Mouse (Mus musculus) megakaryocyte-erythroid progenitor cell, adult 5-6 weeks (primary cell): Measurements from ENCODE around the gene Tmub2. TPM values are rescaled to one million over a fixed set of nuclear protein-coding genes. Genes with fewer than 3 reads are reported as not detected.

Source experiments
- ATAC-seq: replicated peaks from 2 replicates; pipeline ENCODE4 v1.8.0; 2016; ENCODE audit warnings: mild to moderate bottlenecking, inconsistent platforms; ENCODE audit not compliant: severe bottlenecking, poor library complexity, low FRiP score, low TSS enrichment
- total RNA-seq, 2 experiments: library from RNA; stranded (forward) in 1 of 2; stranded (reverse) in 1 of 2; fragments of 200-1000, 215-1000 nt in 1 of 2; fragments of >200 nt in 1 of 2; fragmentation: Nextera tagmentation in 1 of 2; gene quantifications; 2 replicates each; pipeline ENCODE4 v1.2.3; 2014 to 2017

Gene Tmub2
- total RNA-seq, 2 experiments from 2014 or later: 10.0 to 19.8 TPM

- peak; percentile 91 for ATAC-seq
These were observed 12.1 kb downstream of the Tmub2 start, which contains the start of gene Atxn7l3 for GRCm38 (mm10) chr11:102296491-102297472. Gene Atxn7l3, minus strand, starts transcription at chr11:102296631.

DNA sequence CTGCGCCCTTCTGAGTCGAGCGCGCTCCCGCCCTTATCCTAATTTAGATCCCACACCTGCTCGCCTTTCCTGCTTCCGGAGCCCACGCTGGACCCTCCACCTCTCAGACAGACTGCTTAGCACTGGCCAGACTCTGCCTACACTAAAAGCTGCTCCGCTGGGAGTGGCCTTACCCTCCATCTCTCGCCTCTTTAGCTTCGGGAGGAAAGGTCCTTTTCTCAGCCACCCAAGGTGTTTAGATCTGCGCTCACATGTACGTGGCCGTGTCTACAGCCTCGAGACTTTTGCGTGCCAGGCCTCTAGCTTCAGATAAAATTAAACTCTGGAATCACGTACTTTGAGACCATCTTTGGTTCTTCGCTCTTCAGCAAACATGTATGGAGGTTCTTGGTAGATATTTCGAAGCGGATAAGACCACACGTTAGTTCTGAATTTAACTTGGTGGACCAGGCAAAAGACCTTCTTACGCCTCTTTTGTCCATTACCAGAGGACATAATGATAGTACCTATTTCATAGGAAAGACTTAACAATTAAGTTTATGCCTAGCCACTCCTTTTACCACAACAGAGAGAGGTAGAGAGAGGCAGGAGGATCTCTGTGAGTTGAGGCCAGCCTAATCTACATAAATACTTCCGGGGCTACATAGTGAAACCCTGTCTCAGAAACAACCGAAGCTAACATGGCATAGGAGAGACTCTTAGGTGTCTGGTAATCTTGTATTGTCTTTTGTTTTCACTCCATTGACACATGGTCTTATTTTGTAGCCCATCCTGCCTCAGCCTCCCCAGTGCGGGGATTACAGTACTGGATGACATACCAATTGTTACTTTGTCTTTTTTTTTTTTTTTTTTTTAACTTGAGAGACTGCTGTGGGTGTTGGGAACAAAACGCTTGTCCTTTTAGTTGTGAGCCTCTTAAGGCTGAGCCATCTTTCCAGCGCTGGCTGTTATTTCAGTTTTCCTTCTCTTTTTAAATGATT is 13.1 kb downstream of the Tmub2 start:
- ATAC-seq: no peak; the same call in 1 of the 2 replicates

- ATAC-seq: no peak
These were observed 15.1 kb downstream of the Tmub2 start for GRCm38 (mm10) chr11:102299839-102300238.

DNA sequence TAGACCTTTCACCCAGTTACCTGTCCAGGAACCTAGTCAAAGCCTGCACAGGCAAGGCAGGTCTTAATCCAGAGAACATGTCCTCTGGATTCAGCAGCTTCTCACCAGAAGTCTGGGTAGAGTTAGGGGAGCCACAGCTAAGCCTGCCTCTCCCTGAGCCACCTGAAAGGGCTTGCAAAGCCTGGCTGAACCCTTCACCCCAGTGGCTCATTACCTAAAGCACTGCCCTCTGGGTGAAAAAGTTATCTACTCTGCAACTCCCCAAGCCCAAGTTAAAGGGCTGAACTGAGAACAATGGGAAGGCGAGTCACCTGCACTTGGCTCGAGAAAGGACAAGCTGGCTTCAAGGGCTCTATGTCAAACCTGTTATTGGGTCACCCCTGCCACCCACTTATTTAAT is 19.4 kb downstream of the Tmub2 start:
- ATAC-seq: no peak

GRCm38 (mm10) chr11:102305359-102305758 is 20.6 kb downstream of the Tmub2 start:
- ATAC-seq: no peak

- no peak for ATAC-seq
These were observed 23.4 kb downstream of the Tmub2 start for GRCm38 (mm10) chr11:102308104-102308503.

DNA sequence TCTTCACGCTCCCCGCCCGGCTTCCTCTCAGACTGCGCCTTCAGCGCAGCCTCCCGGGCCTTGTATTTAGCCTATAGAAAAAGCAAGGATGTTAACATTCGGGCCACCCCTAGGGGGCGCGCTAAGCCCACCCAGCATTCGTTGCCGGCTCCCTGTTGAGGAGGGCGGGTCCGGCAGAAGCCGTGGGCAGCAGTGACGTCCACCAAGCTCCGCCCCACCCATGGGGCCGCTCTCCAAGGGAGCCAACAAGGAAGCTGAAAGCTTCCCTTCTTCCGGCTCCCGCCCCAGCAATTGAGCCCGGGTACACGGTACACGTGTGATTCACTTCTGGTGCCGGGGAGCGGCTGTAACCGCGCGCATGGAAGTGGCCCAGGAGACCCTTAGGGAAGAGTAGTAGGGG is 24.2 kb downstream of the Tmub2 start:
- ATAC-seq: peak; percentile 87

DNA sequence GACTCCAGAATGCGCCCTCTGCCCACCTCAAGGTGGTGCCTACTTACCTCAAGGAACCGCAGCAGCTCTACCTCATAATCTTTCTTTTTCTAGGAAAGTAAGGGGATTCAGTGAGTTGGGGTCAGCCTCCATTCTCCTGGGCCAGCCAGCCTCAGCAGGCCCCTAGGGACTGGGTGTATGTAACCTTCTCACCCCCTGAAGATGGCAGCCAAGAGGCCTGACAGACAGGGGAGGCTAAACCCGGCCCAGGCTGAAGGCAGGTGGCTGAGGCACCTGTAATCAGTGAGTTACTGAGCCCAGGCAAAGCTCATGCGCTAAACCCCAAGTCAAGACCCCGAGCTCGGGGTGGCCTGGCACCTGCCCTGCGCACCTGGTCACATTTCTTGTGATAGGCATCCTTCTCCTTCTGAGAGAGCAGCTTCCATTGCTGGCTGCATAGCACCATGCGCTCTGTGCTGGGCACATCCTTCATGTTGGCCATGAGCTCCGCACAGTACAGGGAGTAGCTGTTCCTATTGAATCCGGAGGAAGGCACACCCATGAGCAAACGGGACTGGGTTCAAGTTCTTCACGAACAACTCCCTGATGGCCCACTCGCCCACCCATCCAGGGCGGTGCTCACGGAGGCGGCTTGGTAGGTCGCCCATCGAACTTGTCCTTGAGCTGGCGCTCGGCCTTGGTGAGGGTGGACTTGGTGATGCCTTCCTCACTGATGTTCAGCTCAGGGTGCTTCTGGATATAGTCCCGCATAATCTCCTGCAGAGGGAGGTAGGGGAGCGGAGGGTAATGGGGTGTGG is 25.3 kb downstream of the Tmub2 start:
- no peak for ATAC-seq

GRCm38 (mm10) chr11:102310768-102311695 is 26.3 kb downstream of the Tmub2 start:
- no peak for ATAC-seq

DNA sequence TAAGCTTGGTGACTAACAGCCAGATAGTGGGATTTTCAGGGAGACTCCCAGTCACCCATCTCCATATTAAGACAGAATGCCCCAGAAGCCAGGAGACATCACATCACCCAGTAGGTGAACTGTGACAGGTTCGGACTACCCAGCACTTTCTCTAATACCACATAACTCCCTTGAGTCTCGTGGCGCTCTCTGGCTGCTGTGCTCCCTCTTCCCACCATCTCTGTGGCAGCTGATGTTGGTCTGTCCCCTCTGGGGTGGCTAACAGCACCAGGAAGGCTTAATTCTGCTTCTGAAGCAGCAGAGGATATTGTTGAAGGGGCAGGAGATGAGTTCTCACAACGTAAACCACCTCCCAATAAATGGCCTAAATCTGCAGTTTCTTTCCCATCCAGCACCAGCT is 27.2 kb downstream of the Tmub2 start:
- ATAC-seq: no peak

- no peak for ATAC-seq
These were observed 27.9 kb downstream of the Tmub2 start for GRCm38 (mm10) chr11:102312586-102312985.

- ATAC-seq: no peak
These were observed 29.6 kb downstream of the Tmub2 start for GRCm38 (mm10) chr11:102314321-102314720.

DNA sequence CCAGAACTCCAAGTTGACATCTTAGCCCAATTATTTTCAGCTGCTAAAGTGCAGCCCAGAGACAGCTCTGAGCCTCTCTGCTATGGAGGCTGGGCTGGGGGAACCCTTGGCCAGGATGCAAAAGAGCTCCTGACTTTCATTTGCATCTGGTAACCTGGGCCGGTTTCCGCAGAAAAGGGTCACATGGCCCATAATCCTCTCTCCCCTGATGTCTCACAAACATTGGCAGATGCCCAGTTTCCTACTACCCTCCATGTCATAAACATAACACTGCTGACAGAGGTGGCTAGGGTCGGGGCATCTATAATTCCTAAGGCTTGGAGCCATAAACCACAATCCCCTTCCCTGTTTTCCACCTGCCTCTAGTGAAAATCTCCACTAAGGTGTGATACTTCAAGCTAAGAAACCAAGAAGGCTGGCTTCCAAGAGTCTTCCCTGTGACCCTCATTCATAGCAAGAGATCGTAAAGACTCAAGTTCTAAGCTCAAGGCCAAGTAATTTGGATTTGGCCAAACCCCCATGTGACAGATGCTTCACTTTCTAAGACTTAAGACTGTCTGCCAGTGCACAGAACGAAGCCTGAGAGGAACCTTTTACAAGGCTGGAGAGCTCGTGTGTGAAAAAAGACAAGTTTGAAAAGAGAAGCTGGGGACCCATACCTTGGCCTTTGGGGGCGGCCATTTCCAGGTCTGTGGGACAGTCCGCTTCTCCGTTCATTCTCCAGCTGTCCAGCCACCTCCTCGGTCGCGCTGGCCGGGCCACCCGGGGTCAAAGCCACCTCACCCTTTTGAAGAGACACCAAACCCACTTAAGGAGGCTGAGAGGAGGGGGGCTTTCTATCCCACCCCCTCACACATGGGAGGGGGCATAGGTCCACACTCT is 31.2 kb downstream of the Tmub2 start:
- no peak for ATAC-seq

- peak; percentile 47 for ATAC-seq
These were observed 32.0 kb downstream of the Tmub2 start for GRCm38 (mm10) chr11:102316572-102317297.

DNA sequence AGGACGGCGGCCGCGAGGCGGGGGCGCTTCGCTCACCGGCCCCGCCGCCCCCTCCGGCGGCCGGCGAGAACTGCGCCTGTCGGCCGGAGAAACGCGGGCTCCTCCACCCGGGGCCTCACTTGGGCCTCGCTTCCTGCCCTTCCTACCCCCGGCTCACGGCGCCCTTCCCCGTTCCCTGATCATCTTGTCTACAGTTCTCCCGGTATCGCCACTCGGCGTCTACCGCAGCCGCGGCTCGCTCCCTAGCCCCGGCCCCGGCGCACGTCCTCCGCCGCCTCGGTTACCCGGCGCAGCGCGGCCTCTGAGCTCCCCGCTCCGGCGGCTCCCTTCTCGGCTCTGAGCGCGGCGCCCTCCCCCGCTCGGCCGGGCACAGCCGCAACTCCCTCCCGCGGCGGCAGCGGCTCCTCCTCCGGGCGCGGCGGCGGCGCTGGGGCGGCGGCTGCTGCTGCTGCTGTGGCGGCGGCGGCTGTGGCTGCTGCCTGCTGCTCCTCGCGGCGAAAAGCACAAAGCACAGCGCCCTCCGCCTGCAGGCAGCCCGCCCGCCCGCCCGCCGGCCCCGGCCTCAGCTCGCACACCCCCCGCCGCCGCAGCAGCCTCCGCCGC is 32.7 kb downstream of the Tmub2 start:
- no peak for ATAC-seq

DNA sequence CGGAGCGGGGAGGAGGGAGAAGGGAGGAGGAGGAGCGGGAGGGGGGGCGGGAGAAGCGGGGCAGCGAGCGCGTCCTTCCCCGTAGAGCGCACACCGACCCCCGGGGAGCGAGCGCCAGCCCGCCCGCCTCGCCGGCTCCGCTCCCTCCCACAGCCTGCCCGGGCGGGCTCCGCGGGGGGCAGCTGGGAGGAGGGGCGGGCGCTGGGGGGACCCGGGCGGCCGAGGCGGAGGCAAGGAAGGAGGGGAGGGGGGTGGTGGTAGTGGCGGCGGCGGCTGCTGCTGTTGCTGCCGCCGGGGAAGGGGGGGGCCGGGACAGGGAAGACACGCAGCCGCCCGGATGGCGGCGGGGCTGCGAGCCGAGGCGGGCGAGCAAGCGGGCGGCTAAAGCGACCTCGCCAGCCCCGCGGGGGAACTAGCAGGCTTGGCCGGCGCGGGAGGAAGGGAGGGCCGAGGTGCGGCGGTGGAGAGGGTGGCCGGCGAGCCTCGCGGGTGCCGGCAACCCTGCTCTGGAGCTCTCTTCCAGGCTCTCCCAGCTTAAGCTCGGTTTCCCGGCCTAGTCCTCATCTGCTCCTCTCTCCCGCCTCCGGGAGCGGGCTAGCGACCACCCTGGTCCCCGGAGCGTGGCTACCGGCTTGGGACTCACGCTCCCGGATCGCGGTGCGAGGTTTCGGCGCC is 33.3 kb downstream of the Tmub2 start:
- no peak for ATAC-seq
